Mouse (Mus musculus) lung, postnatal 25 days (tissue): ENCODE measurements around the gene Enthd1.
"Not testable (repeated sequence)": the region's sequence is repeated elsewhere in the genome, so short reads cannot be mapped to it uniquely, and the experiment has no call there.

Experiments
- DNase-seq: peaks from one replicate; pipeline ENCODE4 v3.0.0; 2022; ENCODE audit warnings: low spot score

The Enthd1 gene

GRCm38 (mm10) chr15:80565106-80565665 lies at the start of gene Enthd1:
Enthd1 (minus strand) TSS chr15:80565156.
- DNase-seq: no peak

GRCm38 (mm10) chr15:80613904-80614303 lies 48.9 kb upstream of the Enthd1 start:
- DNase-seq: no peak

- DNase-seq: no peak
Observed at GRCm38 (mm10) chr15:80611478-80611877, 46.5 kb upstream of the Enthd1 start.

- DNase-seq: no peak
Observed at GRCm38 (mm10) chr15:80610335-80610734, 45.4 kb upstream of the Enthd1 start.

GRCm38 (mm10) chr15:80607970-80608369 lies 43.0 kb upstream of the Enthd1 start:
- no peak for DNase-seq

- DNase-seq: no peak
Observed at GRCm38 (mm10) chr15:80604026-80604425, 39.1 kb upstream of the Enthd1 start.

- peak; percentile 35 for DNase-seq
Observed at GRCm38 (mm10) chr15:80602487-80602886, 37.5 kb upstream of the Enthd1 start.

- no peak for DNase-seq
Observed at GRCm38 (mm10) chr15:80601456-80601855, 36.5 kb upstream of the Enthd1 start.

GRCm38 (mm10) chr15:80599843-80600242 lies 34.9 kb upstream of the Enthd1 start:
- DNase-seq: no peak

- DNase-seq: peak; percentile 66
Observed at GRCm38 (mm10) chr15:80599213-80599750, 34.3 kb upstream of the Enthd1 start.

- no peak for DNase-seq
Observed at GRCm38 (mm10) chr15:80598750-80599149, 33.8 kb upstream of the Enthd1 start.

- DNase-seq: no peak
Observed at GRCm38 (mm10) chr15:80593877-80594276, 28.9 kb upstream of the Enthd1 start.

- DNase-seq: no peak
Observed at GRCm38 (mm10) chr15:80592737-80593136, 27.8 kb upstream of the Enthd1 start.

- no peak for DNase-seq
Observed at GRCm38 (mm10) chr15:80590641-80591040, 25.7 kb upstream of the Enthd1 start.

GRCm38 (mm10) chr15:80586296-80586695 lies 21.3 kb upstream of the Enthd1 start:
- no peak for DNase-seq

- no peak for DNase-seq
Observed at GRCm38 (mm10) chr15:80582581-80583495, 17.9 kb upstream of the Enthd1 start.

- not testable (repeated sequence) for DNase-seq
Observed at GRCm38 (mm10) chr15:80580585-80580984, 15.6 kb upstream of the Enthd1 start.

GRCm38 (mm10) chr15:80579121-80579520 lies 14.2 kb upstream of the Enthd1 start:
- DNase-seq: no peak

GRCm38 (mm10) chr15:80577166-80577960 lies 12.4 kb upstream of the Enthd1 start:
- DNase-seq: no peak

- no peak for DNase-seq
Observed at GRCm38 (mm10) chr15:80576415-80576994, 11.5 kb upstream of the Enthd1 start.

- no peak for DNase-seq
Observed at GRCm38 (mm10) chr15:80575817-80576370, 10.9 kb upstream of the Enthd1 start.
